Mouse (Mus musculus): ENCODE measurements around the gene Prkcd.

GRCm38 (mm10) chr14:30606817-30607216 is 19.2 kb downstream of the Prkcd start:
- TF ChIP-seq CTCF (IDR thresholded peaks at IDR 0.05; ENCODE audit: borderline replicate concordance, control insufficient read depth, extremely low read depth, insufficient read depth, low read length, poor library complexity) (no peak), POLR2A (IDR thresholded peaks at IDR 0.05; ENCODE audit: control insufficient read depth, extremely low read depth, insufficient read depth, low read length, poor library complexity) (no peak)

Data from thymus, adult 2 months (tissue).